Comparison of ENCODE assay signal across 1 mouse cellular context in the genomic region with DNA sequence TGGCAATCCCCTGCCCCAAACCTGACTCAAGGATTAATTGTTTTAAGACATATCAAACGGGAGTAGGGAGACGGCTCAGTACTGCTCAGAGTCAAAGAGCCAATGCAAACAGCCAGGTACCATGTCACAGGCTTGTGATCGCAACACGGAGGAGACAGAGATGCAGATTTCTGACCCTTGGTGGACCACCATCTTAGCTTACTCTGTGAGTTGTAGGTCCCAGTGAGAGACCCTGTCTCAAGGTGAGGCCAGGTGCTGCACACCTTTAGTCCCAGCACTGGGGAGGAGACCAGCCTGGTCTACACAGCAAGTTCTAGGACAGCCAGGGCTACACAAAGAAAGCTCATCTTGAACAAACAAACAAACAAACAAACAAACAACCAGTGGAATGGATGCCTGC.
TF ChIP-seq lines count a peak whose summit lies in the region.

No protein-coding gene starts in this region.

TF ChIP-seq in CH12.LX, 34 proteins besides CTCF, POLR2A, EP300 and RAD21:
- TF ChIP-seq ZC3H11A (IDR thresholded peaks at IDR 0.05; ENCODE audit: low read depth, low read length) = no peak
- no peak for TF ChIP-seq JUND (conservative IDR thresholded peaks at IDR 0.05; ENCODE audit: low read depth, low read length)
- no peak for TF ChIP-seq POLR2AphosphoS2 (IDR thresholded peaks at IDR 0.05; ENCODE audit: low read depth, low read length)
- TF ChIP-seq ELF1 (IDR thresholded peaks at IDR 0.05; ENCODE audit: low read depth, low read length) = no peak
- no peak for TF ChIP-seq JUN (IDR thresholded peaks at IDR 0.05; ENCODE audit: insufficient read depth, low read depth, low read length)
- no peak for TF ChIP-seq CHD2 (IDR thresholded peaks at IDR 0.05; ENCODE audit: low read length)
- TF ChIP-seq KAT2A (IDR thresholded peaks at IDR 0.05; ENCODE audit: insufficient replicate concordance, low read length) = no peak
- TF ChIP-seq MXI1 (IDR thresholded peaks at IDR 0.05; ENCODE audit: low read depth, low read length) = no peak
- TF ChIP-seq MAX (IDR thresholded peaks at IDR 0.05; ENCODE audit: low read length) = no peak
